Comparison of ENCODE assay signal across 27 mouse cellular contexts in the genomic region with DNA sequence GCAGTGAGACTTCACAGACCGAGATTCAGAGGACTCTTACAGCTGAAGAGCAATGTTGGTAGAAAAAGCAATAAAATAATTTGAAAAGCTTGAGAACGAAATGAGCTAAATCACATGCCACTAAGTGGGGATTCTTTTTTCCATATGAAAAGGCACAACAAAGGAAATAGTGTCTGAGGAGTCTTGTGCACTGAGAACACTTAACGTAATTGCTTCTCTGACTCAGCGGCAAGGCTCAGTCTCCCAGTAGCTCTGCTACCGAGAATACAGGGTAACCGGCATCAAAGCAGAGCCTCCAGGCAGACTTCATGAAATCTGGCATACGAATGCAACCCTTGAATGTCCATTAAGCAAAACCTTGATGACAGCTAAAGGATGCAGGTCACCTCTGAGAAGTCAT. TPM values are rescaled to one million over a fixed set of nuclear protein-coding genes. Genes with fewer than 3 reads are reported as not detected.
DNase-seq lines count a peak whose midpoint lies in the region; ATAC-seq lines count a peak whose summit lies in the region.
"Had no signal": no experiment of that assay in that cellular context is flagged by ENCODE, and none has a peak within 500 bp of the region (broad histone marks: within the 10 kb centered on the region; RNA-seq: fewer than 3 reads in every experiment).

No protein-coding gene starts in this region.

- no peaks in the 10 kb centered on the region for H3K4me1 ChIP-seq in midbrain, embryonic 15.5 days
- no peaks in the 10 kb centered on the region for H3K4me1 ChIP-seq in midbrain, embryonic 11.5 days (ENCODE audit: control insufficient read depth, insufficient read depth, low read length)
- H3K4me1 ChIP-seq in forebrain, embryonic 16.5 days (replicated peaks; ENCODE audit: control insufficient read depth, insufficient read depth, low read length): no peaks in the 10 kb centered on the region
- H3K4me1 ChIP-seq: embryonic facial prominence, embryonic 12.5 days; limb, embryonic 12.5 days; liver, embryonic 15.5 days; lung, embryonic 15.5 days; midbrain, embryonic 12.5 days; neural tube, embryonic 12.5 days; stomach, embryonic 15.5 days had no signal

- no peak overlapping the region for H3K4me3 ChIP-seq in midbrain, embryonic 15.5 days
- H3K4me3 ChIP-seq in midbrain, embryonic 11.5 days (ENCODE audit: low read depth, low read length): no peak overlapping the region
- H3K4me3 ChIP-seq in forebrain, embryonic 16.5 days (replicated peaks; ENCODE audit: low read length): no peak overlapping the region
- H3K4me3 ChIP-seq: embryonic facial prominence, embryonic 12.5 days; limb, embryonic 12.5 days; liver, embryonic 15.5 days; lung, embryonic 15.5 days; midbrain, embryonic 12.5 days; myocyte; neural tube, embryonic 12.5 days; stomach, embryonic 15.5 days had no signal

- H3K36me3 ChIP-seq in midbrain, embryonic 15.5 days (replicated peaks): no peaks in the 10 kb centered on the region
- H3K36me3 ChIP-seq in midbrain, embryonic 11.5 days (ENCODE audit: control insufficient read depth, insufficient read depth, low read length): no peaks in the 10 kb centered on the region
- no peaks in the 10 kb centered on the region for H3K36me3 ChIP-seq in forebrain, embryonic 16.5 days (ENCODE audit: control insufficient read depth, insufficient read depth)
- H3K36me3 ChIP-seq: embryonic facial prominence, embryonic 12.5 days; limb, embryonic 12.5 days; liver, embryonic 15.5 days; lung, embryonic 15.5 days; midbrain, embryonic 12.5 days; neural tube, embryonic 12.5 days; stomach, embryonic 15.5 days had no signal

- peak; percentile 64; the same call in 1 of the 2 replicates for ATAC-seq in frontal cortex, adult (ENCODE audit: low TSS enrichment)
- 0 out of 2 replicates have a peak, but pooled peaks have one; percentile 62 for ATAC-seq in midbrain, embryonic 15.5 days (replicated peaks)
- no peak for ATAC-seq in midbrain, embryonic 11.5 days (ENCODE audit: low FRiP score)
- ATAC-seq in forebrain, embryonic 16.5 days: peak; percentile 87
- ATAC-seq: intestine, embryonic 16.5 days had no signal

- no peak overlapping the region for H3K4me2 ChIP-seq in midbrain, embryonic 15.5 days
- H3K4me2 ChIP-seq in midbrain, embryonic 11.5 days: no peak overlapping the region
- H3K4me2 ChIP-seq in forebrain, embryonic 16.5 days (ENCODE audit: low read length): no peak overlapping the region
- H3K4me2 ChIP-seq: embryonic facial prominence, embryonic 12.5 days; limb, embryonic 12.5 days; liver, embryonic 15.5 days; lung, embryonic 15.5 days; midbrain, embryonic 12.5 days; neural tube, embryonic 12.5 days; stomach, embryonic 15.5 days had no signal

- no peak overlapping the region for H3K27ac ChIP-seq in midbrain, embryonic 15.5 days
- H3K27ac ChIP-seq in midbrain, embryonic 11.5 days (ENCODE audit: low read depth, low read length): no peak overlapping the region
- no peak overlapping the region for H3K27ac ChIP-seq in forebrain, embryonic 16.5 days (ENCODE audit: low read length)
- H3K27ac ChIP-seq: embryonic facial prominence, embryonic 12.5 days; limb, embryonic 12.5 days; liver, embryonic 15.5 days; lung, embryonic 15.5 days; midbrain, embryonic 12.5 days; neural tube, embryonic 12.5 days; stomach, embryonic 15.5 days had no signal

- H3K9me3 ChIP-seq in midbrain, embryonic 15.5 days: no peaks in the 10 kb centered on the region
- no peaks in the 10 kb centered on the region for H3K9me3 ChIP-seq in midbrain, embryonic 11.5 days (ENCODE audit: control insufficient read depth, low read length)
- H3K9me3 ChIP-seq in forebrain, embryonic 16.5 days (ENCODE audit: control insufficient read depth, low read length): no peaks in the 10 kb centered on the region
- H3K9me3 ChIP-seq: embryonic facial prominence, embryonic 12.5 days; limb, embryonic 12.5 days; liver, embryonic 15.5 days; lung, embryonic 15.5 days; midbrain, embryonic 12.5 days; neural tube, embryonic 12.5 days; stomach, embryonic 15.5 days had no signal

- no peaks in the 10 kb centered on the region for H3K27me3 ChIP-seq in midbrain, embryonic 15.5 days (replicated peaks)
- no peaks in the 10 kb centered on the region for H3K27me3 ChIP-seq in midbrain, embryonic 11.5 days (ENCODE audit: control insufficient read depth, insufficient read depth, low read length)
- H3K27me3 ChIP-seq in forebrain, embryonic 16.5 days (replicated peaks; ENCODE audit: control insufficient read depth, insufficient read depth, low read length): no peaks in the 10 kb centered on the region
- H3K27me3 ChIP-seq: embryonic facial prominence, embryonic 12.5 days; limb, embryonic 12.5 days; liver, embryonic 15.5 days; lung, embryonic 15.5 days; midbrain, embryonic 12.5 days; neural tube, embryonic 12.5 days; stomach, embryonic 15.5 days had no signal

- WGBS in midbrain, embryonic 15.5 days: 61% methylated on average over 7 of the region's 7 CpGs
- WGBS in midbrain, embryonic 11.5 days: 81% methylated on average over 7 of the region's 7 CpGs
- WGBS in forebrain, embryonic 16.5 days: 53% methylated on average over 7 of the region's 7 CpGs

- H3K9ac ChIP-seq in midbrain, embryonic 15.5 days: no peak overlapping the region
- no peak overlapping the region for H3K9ac ChIP-seq in midbrain, embryonic 11.5 days (ENCODE audit: low read length)
- H3K9ac ChIP-seq in forebrain, embryonic 16.5 days (replicated peaks; ENCODE audit: low read depth, low read length): no peak overlapping the region
- H3K9ac ChIP-seq: embryonic facial prominence, embryonic 12.5 days; limb, embryonic 12.5 days; liver, embryonic 15.5 days; lung, embryonic 15.5 days; midbrain, embryonic 12.5 days; neural tube, embryonic 12.5 days; stomach, embryonic 15.5 days had no signal

- DNase-seq in frontal cortex, postnatal 25 days (ENCODE audit: low spot score in 2 of 2): no peak
- DNase-seq in midbrain, embryonic 11.5 days (ENCODE audit: low spot score, missing footprints): no peak
- peak; percentile 25 for DNase-seq in ZHBTc4 (ENCODE audit: low read depth, low spot score)
- no peak for DNase-seq in adrenal gland, adult 2 months
- DNase-seq in cerebellum, adult 9-11 months: no peak
- DNase-seq: adrenal gland, postnatal 14 days; B cell, adult 2 months; cerebellum, adult 2 months; cerebellum, postnatal 25 days; gastrocnemius, postnatal 14 days; heart, postnatal 14 days; kidney, adult 8-10 months; kidney, postnatal 10 days; right cerebral cortex, postnatal 25 days had no signal

RNA-seq across cellular contexts. Expression of gene St8sia6, which starts 55.2 kb away (rescaled TPM):
- 1.1 TPM in 2 replicates for polyA plus RNA-seq in midbrain, embryonic 15.5 days (2015; fragmentation: Nextera tagmentation; extraction: Ambion mirVana)
- polyA plus RNA-seq in midbrain, embryonic 11.5 days (2014; fragmentation: Nextera tagmentation; extraction: Ambion mirVana): 0.18 and 0.20 TPM in 2 replicates
- polyA plus RNA-seq in forebrain, embryonic 16.5 days (2015; fragmentation: Nextera tagmentation; extraction: Ambion mirVana): 0.30 TPM in 2 replicates
- total RNA-seq in adrenal gland, adult 2 months (2021): 1 to 10 TPM in 1 of 2 experiments, under 1 TPM in 1; 0.79 to 1.0 TPM
- 0.13 and 0.19 TPM in 2 replicates for polyA plus RNA-seq in adrenal gland, adult 2 months (2012; rRNA removed)
- polyA plus RNA-seq: liver, adult 2 months; liver, embryonic 15.5 days had no signal
